Mouse (Mus musculus): ENCODE measurements at regions not wholly inside any gene's neighbourhood (a gene's known extent, or its start where the extent isn't known, plus 50 kb on each side); places are given as distances from the start of the nearest gene placed in this dataset.

- Histone ChIP-seq H3K27ac (ENCODE audit: insufficient read depth, low read depth) (no peak overlapping the region), H3K36me3 (replicated peaks in 1 of 2; ENCODE audit: control insufficient read depth in 1 of 2, insufficient read depth in 1 of 2, low read length in 1 of 2) (no peaks in the 10 kb centered on the region), H3K9me3 (replicated peaks; ENCODE audit: low read length) (no peaks in the 10 kb centered on the region), H3K4me1 (ENCODE audit: control insufficient read depth in 1 of 2, insufficient read depth in 2 of 2) (peaks cover 0 to 9% of the 10 kb centered on the region in 2 experiments; a peak in 2 of 4 replicates), H3K4me2 (ENCODE audit: insufficient read depth, low read depth, poor library complexity, severe bottlenecking) (no peak overlapping the region), H3K79me2 (replicated peaks; ENCODE audit: control insufficient read depth, extremely low read depth, insufficient read depth, poor library complexity, severe bottlenecking) (no peaks in the 10 kb centered on the region), H3K27me3 (replicated peaks) (no peaks in the 10 kb centered on the region), H3K9ac (ENCODE audit: insufficient read depth, low read depth) (no peak overlapping the region), H3K4me3 (replicated peaks in 1 of 3; ENCODE audit: low read depth in 2 of 3, low read length in 2 of 3, poor library complexity in 1 of 3) (no peak overlapping the region)
- DNase-seq (ENCODE audit: extremely low read depth), result no peak
- dilution Hi-C loops (cut with MboI; ENCODE audit: extremely low pct_ligation_motif_present, extremely low pct_unique_long_range_greater_than_20kb, low sequenced_read_pairs) (no loop called here), in situ Hi-C loops (cut with MboI; ENCODE audit: low pct_ligation_motif_present, low pct_unique_long_range_greater_than_20kb, low sequenced_read_pairs) (no loop called here)
- TF ChIP-seq RAD21 (IDR thresholded peaks at IDR 0.05; ENCODE audit: low read depth, low read length) (no peak), USF2 (conservative IDR thresholded peaks at IDR 0.05; ENCODE audit: low read depth, low read length) (no peak), JUND (conservative IDR thresholded peaks at IDR 0.05; ENCODE audit: low read depth, low read length) (no peak), CHD1 (IDR thresholded peaks at IDR 0.05; ENCODE audit: low read depth, low read length) (no peak), PAX5 (IDR thresholded peaks at IDR 0.05; ENCODE audit: low read length) (no peak), UBTF (IDR thresholded peaks at IDR 0.05; ENCODE audit: low read depth, low read length) (no peak), CTCF (conservative IDR thresholded peaks at IDR 0.05 in 1 of 2, IDR thresholded peaks at IDR 0.05 in 1 of 2; ENCODE audit: low read depth in 2 of 2, low read length in 2 of 2) (no peak), MEF2A (IDR thresholded peaks at IDR 0.05; ENCODE audit: borderline replicate concordance, low read depth, low read length) (no peak), RCOR1 (conservative IDR thresholded peaks at IDR 0.05; ENCODE audit: low read depth, low read length) (no peak), ZMIZ1 (IDR thresholded peaks at IDR 0.05; ENCODE audit: low read depth, low read length) (no peak), ZNF384 (IDR thresholded peaks at IDR 0.05; ENCODE audit: low read depth, low read length) (no peak)
Measured at GRCm38 (mm10) chr6:95204231-95204630, 87.2 kb downstream of the Kbtbd8 start.

GRCm38 (mm10) chr6:95207063-95207462 is 90.0 kb downstream of the Kbtbd8 start:
- peak; percentile 45 for DNase-seq (ENCODE audit: extremely low read depth)
- Histone ChIP-seq H3K4me3 (replicated peaks in 1 of 3; ENCODE audit: low read depth in 2 of 3, low read length in 2 of 3, poor library complexity in 1 of 3) (no peak overlapping the region), H3K4me2 (ENCODE audit: insufficient read depth, low read depth, poor library complexity, severe bottlenecking) (no peak overlapping the region), H3K36me3 (replicated peaks in 1 of 2; ENCODE audit: control insufficient read depth in 1 of 2, insufficient read depth in 1 of 2, low read length in 1 of 2) (no peaks in the 10 kb centered on the region), H3K79me2 (replicated peaks; ENCODE audit: control insufficient read depth, extremely low read depth, insufficient read depth, poor library complexity, severe bottlenecking) (no peaks in the 10 kb centered on the region), H3K4me1 (ENCODE audit: control insufficient read depth in 1 of 2, insufficient read depth in 2 of 2) (peaks cover 0 to 9% of the 10 kb centered on the region in 2 experiments; a peak in 2 of 4 replicates), H3K9ac (ENCODE audit: insufficient read depth, low read depth) (no peak overlapping the region), H3K9me3 (replicated peaks; ENCODE audit: low read length) (no peaks in the 10 kb centered on the region), H3K27ac (ENCODE audit: insufficient read depth, low read depth) (no peak overlapping the region), H3K27me3 (replicated peaks) (no peaks in the 10 kb centered on the region)
- in situ Hi-C loops (cut with MboI; ENCODE audit: low pct_ligation_motif_present, low pct_unique_long_range_greater_than_20kb, low sequenced_read_pairs) (no loop called here), dilution Hi-C loops (cut with MboI; ENCODE audit: extremely low pct_ligation_motif_present, extremely low pct_unique_long_range_greater_than_20kb, low sequenced_read_pairs) (no loop called here)
- peak; percentile 31 for TF ChIP-seq RAD21 (IDR thresholded peaks at IDR 0.05; ENCODE audit: low read depth, low read length)
- no peak for TF ChIP-seq MEF2A (IDR thresholded peaks at IDR 0.05; ENCODE audit: borderline replicate concordance, low read depth, low read length)
- TF ChIP-seq CTCF (conservative IDR thresholded peaks at IDR 0.05 in 1 of 2, IDR thresholded peaks at IDR 0.05 in 1 of 2; ENCODE audit: low read depth in 2 of 2, low read length in 2 of 2), result peak; percentile 48 to 54
- TF ChIP-seq SMC3 (IDR thresholded peaks at IDR 0.05; ENCODE audit: low read depth, low read length), result peak; percentile 34; the same call in 1 of the 2 replicates

GRCm38 (mm10) chr6:95217431-95217830 is 100.4 kb downstream of the Kbtbd8 start:
- Histone ChIP-seq H3K27ac (ENCODE audit: insufficient read depth, low read depth) (no peak overlapping the region), H3K4me3 (replicated peaks in 1 of 3; ENCODE audit: low read depth in 2 of 3, low read length in 2 of 3, poor library complexity in 1 of 3) (no peak overlapping the region), H3K9ac (ENCODE audit: insufficient read depth, low read depth) (no peak overlapping the region), H3K9me3 (replicated peaks; ENCODE audit: low read length) (no peaks in the 10 kb centered on the region), H3K4me1 (ENCODE audit: control insufficient read depth in 1 of 2, insufficient read depth in 2 of 2) (peaks cover 0 to 11% of the 10 kb centered on the region in 2 experiments; a peak in 1 of 4 replicates), H3K4me2 (ENCODE audit: insufficient read depth, low read depth, poor library complexity, severe bottlenecking) (no peak overlapping the region), H3K36me3 (replicated peaks in 1 of 2; ENCODE audit: control insufficient read depth in 1 of 2, insufficient read depth in 1 of 2, low read length in 1 of 2) (no peaks in the 10 kb centered on the region), H3K27me3 (replicated peaks) (no peaks in the 10 kb centered on the region), H3K79me2 (replicated peaks; ENCODE audit: control insufficient read depth, extremely low read depth, insufficient read depth, poor library complexity, severe bottlenecking) (no peaks in the 10 kb centered on the region)
- dilution Hi-C loops (cut with MboI; ENCODE audit: extremely low pct_ligation_motif_present, extremely low pct_unique_long_range_greater_than_20kb, low sequenced_read_pairs) (no loop called here), in situ Hi-C loops (cut with MboI; ENCODE audit: low pct_ligation_motif_present, low pct_unique_long_range_greater_than_20kb, low sequenced_read_pairs) (no loop called here)
- TF ChIP-seq POLR2AphosphoS2 (IDR thresholded peaks at IDR 0.05; ENCODE audit: low read depth, low read length) (no peak), CTCF (conservative IDR thresholded peaks at IDR 0.05 in 1 of 2, IDR thresholded peaks at IDR 0.05 in 1 of 2; ENCODE audit: low read depth in 2 of 2, low read length in 2 of 2) (peak in 1 of 2 experiments; percentile 40; a peak in 2 of 4 replicates), ZNF384 (IDR thresholded peaks at IDR 0.05; ENCODE audit: low read depth, low read length) (no peak), RAD21 (IDR thresholded peaks at IDR 0.05; ENCODE audit: low read depth, low read length) (peak; percentile 30)
- DNase-seq (ENCODE audit: extremely low read depth), result peak; percentile 3
